Mouse (Mus musculus) embryonic fibroblast, embryonic 13.5 days (primary cell): ENCODE results near the gene Popdc2.

Source experiments
- CTCF ChIP-seq: IDR thresholded peaks from 2 replicates; pipeline ENCODE4 v1.5.1; 2011; ENCODE audit warnings: mild to moderate bottlenecking, control low read depth, low read length, moderate library complexity, borderline replicate concordance; ENCODE audit not compliant: insufficient read depth
- POLR2A ChIP-seq: IDR thresholded peaks from 2 replicates; pipeline ENCODE4 v1.6.1; 2011; ENCODE audit warnings: low read depth, mild to moderate bottlenecking, control low read depth, low read length, moderate library complexity

DNA sequence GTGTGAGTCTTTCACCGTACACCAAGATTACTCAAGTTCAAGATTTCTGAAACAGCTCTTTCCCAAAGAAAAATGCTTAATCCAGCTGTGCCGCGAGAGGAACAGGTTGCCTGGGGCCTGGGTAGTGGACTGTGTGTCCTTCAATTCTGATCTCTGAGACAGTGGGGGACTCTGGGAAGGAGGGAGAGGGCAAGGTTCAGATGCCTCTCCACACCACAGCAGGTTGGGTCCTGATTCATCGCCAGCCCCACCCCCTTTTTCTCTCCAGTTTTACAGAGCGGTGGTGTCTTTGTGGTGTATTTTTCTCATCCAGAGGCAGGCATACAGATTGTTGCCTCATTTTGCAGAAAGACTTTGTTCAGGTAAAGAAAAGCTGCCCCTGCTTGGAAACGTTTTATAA, 36.3 kb downstream of the Popdc2 start:
- TF ChIP-seq CTCF (no peak), POLR2A (no peak)
